Mouse (Mus musculus): ENCODE results near the gene Etnppl. TPM values are rescaled to one million over a fixed set of nuclear protein-coding genes. Genes with fewer than 3 reads are reported as not detected.
A peak's percentile ranks its signal among the peaks of the same experiment; 100 is the strongest.

The Etnppl gene
- polyA plus RNA-seq (2014; fragmentation: Nextera tagmentation; extraction: Ambion mirVana) = not detected in 2 replicates

- WGBS = 4% methylated on average over 10 of the region's 10 CpGs
- no peaks in the 10 kb centered on the region for H3K36me3 ChIP-seq (ENCODE audit: control insufficient read depth, insufficient read depth, low read length)
- no peaks in the 10 kb centered on the region for H3K4me1 ChIP-seq (ENCODE audit: control insufficient read depth, insufficient read depth, low read length)
- H3K9ac ChIP-seq (ENCODE audit: low read length) = no peak within 1 kb of the TSS
- no peaks in the 10 kb centered on the region for H3K9me3 ChIP-seq (ENCODE audit: control insufficient read depth, low read length)
- H3K27me3 ChIP-seq (ENCODE audit: control insufficient read depth, insufficient read depth, low read length) = no peaks in the 10 kb centered on the region
- peak; percentile 23 for DNase-seq (ENCODE audit: low spot score)
- peak; percentile 41; the same call in 1 of the 2 replicates for ATAC-seq (ENCODE audit: insufficient read depth, low FRiP score, low TSS enrichment)
- H3K4me2 ChIP-seq (ENCODE audit: low read depth) = peak within 1 kb of the TSS; percentile 33
- no peak within 1 kb of the TSS for H3K27ac ChIP-seq (ENCODE audit: low read depth, low read length)
- H3K4me3 ChIP-seq (ENCODE audit: low read depth, low read length) = no peak within 1 kb of the TSS
Observed at GRCm38 (mm10) chr3:130617439-130617898, at the start of gene Etnppl. Gene Etnppl (plus strand): TSS chr3:130617448.

GRCm38 (mm10) chr3:130568331-130569095, 48.7 kb upstream of the Etnppl start:
- Histone ChIP-seq H3K27ac (ENCODE audit: low read depth, low read length) (no peak overlapping the region), H3K4me2 (ENCODE audit: low read depth) (no peak overlapping the region), H3K27me3 (ENCODE audit: control insufficient read depth, insufficient read depth, low read length) (no peaks in the 10 kb centered on the region), H3K4me3 (ENCODE audit: low read depth, low read length) (no peak overlapping the region), H3K4me1 (ENCODE audit: control insufficient read depth, insufficient read depth, low read length) (no peaks in the 10 kb centered on the region), H3K9ac (ENCODE audit: low read length) (no peak overlapping the region), H3K9me3 (ENCODE audit: control insufficient read depth, low read length) (no peaks in the 10 kb centered on the region), H3K36me3 (ENCODE audit: control insufficient read depth, insufficient read depth, low read length) (no peaks in the 10 kb centered on the region)
- WGBS = 71% methylated on average over 16 of the region's 16 CpGs
- ATAC-seq (ENCODE audit: insufficient read depth, low FRiP score, low TSS enrichment) (no peak), DNase-seq (ENCODE audit: low spot score) (no peak)

GRCm38 (mm10) chr3:130573243-130573642, 44.0 kb upstream of the Etnppl start:
- no peaks in the 10 kb centered on the region for H3K27me3 ChIP-seq (ENCODE audit: control insufficient read depth, insufficient read depth, low read length)
- no peak overlapping the region for H3K27ac ChIP-seq (ENCODE audit: low read depth, low read length)

GRCm38 (mm10) chr3:130574652-130575051, 42.6 kb upstream of the Etnppl start:
- H3K4me3 ChIP-seq (ENCODE audit: low read depth, low read length) = no peak overlapping the region
- no peak for DNase-seq (ENCODE audit: low spot score)
- no peak overlapping the region for H3K9ac ChIP-seq (ENCODE audit: low read length)
- no peak overlapping the region for H3K4me2 ChIP-seq (ENCODE audit: low read depth)
- no peaks in the 10 kb centered on the region for H3K4me1 ChIP-seq (ENCODE audit: control insufficient read depth, insufficient read depth, low read length)
- 27% methylated on average over 5 of the region's 5 CpGs for WGBS
- no peak for ATAC-seq (ENCODE audit: insufficient read depth, low FRiP score, low TSS enrichment)
- H3K27me3 ChIP-seq (ENCODE audit: control insufficient read depth, insufficient read depth, low read length) = no peaks in the 10 kb centered on the region
- H3K9me3 ChIP-seq (ENCODE audit: control insufficient read depth, low read length) = no peaks in the 10 kb centered on the region
- H3K36me3 ChIP-seq (ENCODE audit: control insufficient read depth, insufficient read depth, low read length) = no peaks in the 10 kb centered on the region
- no peak overlapping the region for H3K27ac ChIP-seq (ENCODE audit: low read depth, low read length)

More at GRCm38 (mm10) chr3:130573243-130573642, 44.0 kb upstream of the Etnppl start:
- 73% methylated on average over 5 of the region's 5 CpGs for WGBS
- Histone ChIP-seq H3K9ac (ENCODE audit: low read length) (no peak overlapping the region), H3K9me3 (ENCODE audit: control insufficient read depth, low read length) (no peaks in the 10 kb centered on the region), H3K4me3 (ENCODE audit: low read depth, low read length) (no peak overlapping the region), H3K36me3 (ENCODE audit: control insufficient read depth, insufficient read depth, low read length) (no peaks in the 10 kb centered on the region), H3K4me2 (ENCODE audit: low read depth) (no peak overlapping the region), H3K4me1 (ENCODE audit: control insufficient read depth, insufficient read depth, low read length) (no peaks in the 10 kb centered on the region)
- ATAC-seq (ENCODE audit: insufficient read depth, low FRiP score, low TSS enrichment) (no peak), DNase-seq (ENCODE audit: low spot score) (no peak)

GRCm38 (mm10) chr3:130576683-130577082, 40.6 kb upstream of the Etnppl start:
- WGBS = 67% methylated on average over 6 of the region's 6 CpGs
- Histone ChIP-seq H3K4me3 (ENCODE audit: low read depth, low read length) (no peak overlapping the region), H3K9me3 (ENCODE audit: control insufficient read depth, low read length) (no peaks in the 10 kb centered on the region), H3K27ac (ENCODE audit: low read depth, low read length) (no peak overlapping the region), H3K27me3 (ENCODE audit: control insufficient read depth, insufficient read depth, low read length) (no peaks in the 10 kb centered on the region), H3K4me1 (ENCODE audit: control insufficient read depth, insufficient read depth, low read length) (no peaks in the 10 kb centered on the region), H3K36me3 (ENCODE audit: control insufficient read depth, insufficient read depth, low read length) (no peaks in the 10 kb centered on the region), H3K4me2 (ENCODE audit: low read depth) (no peak overlapping the region), H3K9ac (ENCODE audit: low read length) (no peak overlapping the region)
- ATAC-seq (ENCODE audit: insufficient read depth, low FRiP score, low TSS enrichment) (no peak), DNase-seq (ENCODE audit: low spot score) (peak; percentile 52)

- ATAC-seq (ENCODE audit: insufficient read depth, low FRiP score, low TSS enrichment) (no peak), DNase-seq (ENCODE audit: low spot score) (no peak)
- Histone ChIP-seq H3K27me3 (ENCODE audit: control insufficient read depth, insufficient read depth, low read length) (no peaks in the 10 kb centered on the region), H3K4me2 (ENCODE audit: low read depth) (no peak overlapping the region), H3K4me3 (ENCODE audit: low read depth, low read length) (no peak overlapping the region), H3K27ac (ENCODE audit: low read depth, low read length) (no peak overlapping the region), H3K36me3 (ENCODE audit: control insufficient read depth, insufficient read depth, low read length) (no peaks in the 10 kb centered on the region), H3K9ac (ENCODE audit: low read length) (no peak overlapping the region), H3K9me3 (ENCODE audit: control insufficient read depth, low read length) (no peaks in the 10 kb centered on the region), H3K4me1 (ENCODE audit: control insufficient read depth, insufficient read depth, low read length) (no peaks in the 10 kb centered on the region)
- 66% methylated on average over 17 of the region's 17 CpGs for WGBS
Observed at GRCm38 (mm10) chr3:130579501-130579900, 37.7 kb upstream of the Etnppl start.

- Histone ChIP-seq H3K9ac (ENCODE audit: low read length) (no peak overlapping the region), H3K4me1 (ENCODE audit: control insufficient read depth, insufficient read depth, low read length) (no peaks in the 10 kb centered on the region), H3K27me3 (ENCODE audit: control insufficient read depth, insufficient read depth, low read length) (no peaks in the 10 kb centered on the region), H3K4me3 (ENCODE audit: low read depth, low read length) (no peak overlapping the region), H3K9me3 (ENCODE audit: control insufficient read depth, low read length) (no peaks in the 10 kb centered on the region), H3K4me2 (ENCODE audit: low read depth) (no peak overlapping the region), H3K27ac (ENCODE audit: low read depth, low read length) (no peak overlapping the region), H3K36me3 (ENCODE audit: control insufficient read depth, insufficient read depth, low read length) (no peaks in the 10 kb centered on the region)
- ATAC-seq (ENCODE audit: insufficient read depth, low FRiP score, low TSS enrichment) (no peak), DNase-seq (ENCODE audit: low spot score) (no peak)
- 87% methylated on average over 2 of the region's 2 CpGs for WGBS
Observed at GRCm38 (mm10) chr3:130581577-130581976, 35.7 kb upstream of the Etnppl start.

- 87% methylated on average over 13 of the region's 13 CpGs for WGBS
Observed at GRCm38 (mm10) chr3:130582903-130583664, 34.2 kb upstream of the Etnppl start.

More at GRCm38 (mm10) chr3:130582903-130583664, 34.2 kb upstream of the Etnppl start:
- no peak overlapping the region for H3K4me2 ChIP-seq (ENCODE audit: low read depth)
- H3K27me3 ChIP-seq (ENCODE audit: control insufficient read depth, insufficient read depth, low read length) = no peaks in the 10 kb centered on the region
- no peaks in the 10 kb centered on the region for H3K36me3 ChIP-seq (ENCODE audit: control insufficient read depth, insufficient read depth, low read length)
- no peak overlapping the region for H3K9ac ChIP-seq (ENCODE audit: low read length)
- ATAC-seq (ENCODE audit: insufficient read depth, low FRiP score, low TSS enrichment) (no peak), DNase-seq (ENCODE audit: low spot score) (no peak)
- H3K4me1 ChIP-seq (ENCODE audit: control insufficient read depth, insufficient read depth, low read length) = no peaks in the 10 kb centered on the region
- H3K9me3 ChIP-seq (ENCODE audit: control insufficient read depth, low read length) = no peaks in the 10 kb centered on the region
- no peak overlapping the region for H3K27ac ChIP-seq (ENCODE audit: low read depth, low read length)
- H3K4me3 ChIP-seq (ENCODE audit: low read depth, low read length) = no peak overlapping the region
